Mouse (Mus musculus): ENCODE measurements around the gene Exoc4.
A peak's percentile ranks its signal among the peaks of the same experiment; 100 is the strongest.

The Exoc4 gene

DNA sequence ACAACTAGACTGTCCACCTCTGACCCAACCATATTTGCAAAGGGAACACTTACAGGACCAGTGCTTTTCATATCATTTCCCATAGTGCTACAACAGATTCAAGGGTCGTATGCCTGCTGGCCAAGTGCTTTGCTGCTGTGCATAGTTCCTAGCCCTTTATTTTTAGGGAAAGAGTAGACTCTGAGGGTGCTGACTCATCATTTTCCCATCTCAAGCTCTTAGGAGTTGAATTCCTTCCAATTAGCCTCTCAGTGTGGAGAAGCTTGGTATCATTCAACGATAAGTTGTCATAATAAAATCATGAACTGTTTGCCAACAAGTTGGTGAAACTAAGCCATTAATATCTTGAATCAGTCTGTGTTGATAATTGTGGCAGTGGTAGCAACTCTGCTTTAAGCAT is 388.3 kb downstream of the Exoc4 start:
- no peak for DNase-seq (ENCODE audit: low spot score)

DNA sequence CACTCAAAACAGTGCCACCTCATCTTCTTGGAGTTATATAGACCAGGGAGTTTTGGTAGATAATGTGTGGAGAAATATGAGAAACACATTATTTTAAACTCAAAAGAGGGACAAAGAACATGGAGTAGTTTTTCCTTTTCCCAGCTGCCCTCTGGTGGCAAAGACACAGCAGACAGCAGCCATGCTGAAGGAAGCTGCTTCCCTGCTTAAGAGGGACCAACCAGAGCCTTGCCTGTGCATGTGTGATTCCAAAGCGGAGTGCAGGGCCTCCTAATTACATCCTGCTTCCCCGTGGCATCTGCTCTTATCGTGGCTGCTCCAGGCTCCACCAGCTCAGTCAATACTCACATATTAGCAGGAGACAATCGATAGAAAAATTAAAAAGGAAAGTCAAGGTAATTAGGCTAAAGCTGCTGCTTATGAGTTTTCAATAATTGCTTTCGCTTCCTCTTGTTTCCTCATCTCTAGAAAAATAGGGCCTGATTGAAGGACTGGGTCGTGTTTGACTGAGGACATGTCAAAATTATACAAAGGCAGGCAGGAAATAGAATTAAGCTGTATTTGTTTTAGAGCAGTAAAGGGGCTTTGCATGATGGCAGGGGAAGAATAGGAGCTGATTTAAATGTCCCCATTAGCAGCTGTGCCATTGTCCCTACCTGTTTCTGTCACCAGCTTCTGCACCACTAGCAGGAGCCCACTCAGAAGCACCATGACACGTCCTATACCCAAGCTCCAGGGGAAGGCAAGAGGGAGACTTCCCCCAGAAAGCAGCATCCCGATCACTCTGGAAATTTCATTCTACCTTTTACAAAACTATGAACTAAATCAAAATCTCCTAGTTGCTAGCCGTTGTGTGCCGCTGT is 433.1 kb downstream of the Exoc4 start:
- peak; percentile 4 for DNase-seq (ENCODE audit: low spot score)

DNA sequence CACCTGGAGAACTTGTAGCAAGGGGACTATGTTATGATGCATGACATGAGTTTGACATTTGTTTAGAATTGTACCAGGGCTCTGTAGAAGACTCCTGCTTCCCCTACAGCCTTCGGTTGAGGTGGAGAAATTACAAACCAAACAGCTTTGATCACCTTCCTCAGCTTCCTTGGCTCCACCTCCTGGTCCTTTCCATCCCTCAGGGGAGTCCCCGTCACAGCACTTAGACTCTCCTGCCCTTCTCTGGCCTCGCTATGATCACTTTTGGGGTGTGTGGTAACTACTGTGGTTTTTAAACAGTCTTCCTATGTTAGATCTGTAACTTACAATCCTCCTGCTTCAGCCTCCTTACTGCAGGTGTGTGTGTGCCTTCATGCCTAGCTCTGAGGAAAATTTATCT is 434.6 kb downstream of the Exoc4 start:
- DNase-seq (ENCODE audit: low spot score) = no peak

DNA sequence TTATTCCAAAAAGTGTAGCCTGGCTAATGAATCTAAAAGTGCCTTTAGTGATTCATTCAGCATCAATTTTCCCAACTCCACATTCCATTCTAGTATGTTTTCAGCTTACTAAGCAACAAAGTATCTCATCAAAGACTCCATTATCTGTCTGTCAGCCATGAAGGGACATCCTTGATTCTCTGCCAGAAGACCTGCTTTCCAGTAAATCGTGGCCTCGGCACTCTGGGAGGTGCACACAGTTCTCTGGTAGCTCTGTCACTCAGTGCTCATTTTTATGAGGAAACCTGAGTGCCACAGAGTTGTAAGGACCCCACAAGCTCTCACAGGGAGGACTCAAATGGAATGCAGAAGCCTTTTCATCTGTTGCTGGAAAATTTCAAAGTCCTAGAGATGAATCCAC is 436.4 kb downstream of the Exoc4 start:
- no peak for DNase-seq (ENCODE audit: low spot score)

DNA sequence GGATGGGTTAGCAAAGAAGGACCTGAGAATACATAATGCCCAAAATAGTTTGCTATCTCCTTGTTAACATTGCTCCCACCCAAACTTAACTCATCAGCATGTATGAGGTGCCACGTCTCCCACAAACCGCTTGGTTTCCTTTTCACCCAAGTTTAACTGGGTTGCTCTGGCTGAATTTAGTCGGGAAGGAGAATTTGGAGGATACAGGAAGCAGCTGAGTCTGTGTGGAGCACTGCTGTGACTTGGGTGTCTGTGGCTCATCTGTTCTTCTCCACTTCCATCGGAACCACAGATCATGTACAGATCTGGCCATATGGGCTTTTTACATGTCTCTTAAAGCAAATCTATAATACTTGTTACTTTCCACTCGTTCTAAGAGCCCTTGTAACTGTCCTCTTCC is 441.7 kb downstream of the Exoc4 start:
- no peak for DNase-seq (ENCODE audit: low spot score)

DNA sequence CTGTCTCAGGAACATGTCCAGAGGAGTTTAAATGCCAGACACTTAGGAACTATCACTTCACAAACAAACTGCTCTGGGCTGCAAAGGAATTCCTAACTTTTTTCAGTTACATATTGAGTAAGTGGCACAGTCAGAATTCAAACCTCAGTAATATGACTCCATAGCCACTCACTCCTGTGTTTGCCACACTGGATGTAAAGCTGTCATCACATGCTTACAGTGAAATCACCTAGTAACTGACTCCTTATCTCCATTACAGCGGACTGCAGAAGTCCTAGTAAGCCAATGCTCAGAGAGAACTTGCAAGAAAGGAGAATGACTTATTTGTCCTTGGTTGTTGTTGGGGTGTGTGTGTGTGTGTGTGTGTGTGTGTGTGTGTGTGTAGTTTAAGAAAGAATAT is 448.1 kb downstream of the Exoc4 start:
- DNase-seq (ENCODE audit: low spot score) = no peak

DNA sequence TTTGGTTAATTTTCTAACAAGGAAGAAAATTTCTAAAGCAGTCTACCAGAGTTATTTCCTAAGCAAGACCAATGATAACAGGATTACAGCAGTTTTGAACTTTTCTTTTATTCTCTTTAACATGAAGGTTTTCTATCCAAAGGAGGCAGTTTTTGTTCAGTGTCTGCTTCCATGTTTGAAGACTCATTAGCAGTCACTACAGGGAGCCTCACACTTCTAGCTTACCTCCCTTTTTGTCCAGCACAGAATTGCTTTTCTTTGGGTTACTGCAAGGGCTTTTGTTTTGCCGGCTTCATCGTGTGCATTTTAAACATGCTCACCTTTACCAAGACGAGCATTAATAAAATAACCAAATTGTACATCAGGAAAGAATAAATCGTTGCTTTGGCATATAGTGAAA is 460.0 kb downstream of the Exoc4 start:
- no peak for DNase-seq (ENCODE audit: low spot score)

DNA sequence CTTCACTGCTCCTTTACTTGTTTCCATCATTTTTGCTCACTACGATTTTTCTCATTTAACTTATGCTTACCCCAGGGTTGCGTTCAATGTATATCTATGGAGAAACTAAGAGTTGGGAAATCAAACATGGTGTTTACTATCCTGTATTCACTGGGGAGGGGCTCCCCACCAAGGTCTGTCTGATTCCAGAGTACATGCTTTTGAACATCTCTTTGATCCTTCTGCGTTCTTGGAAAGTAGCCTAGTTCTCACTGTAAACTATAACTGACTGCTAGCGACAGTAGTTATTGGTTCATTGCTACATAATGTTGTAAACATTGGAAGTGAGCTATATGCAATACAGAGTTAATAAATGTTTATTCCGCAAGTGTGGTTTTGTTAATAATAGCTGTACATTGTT is 460.5 kb downstream of the Exoc4 start:
- DNase-seq (ENCODE audit: low spot score) = no peak

DNA sequence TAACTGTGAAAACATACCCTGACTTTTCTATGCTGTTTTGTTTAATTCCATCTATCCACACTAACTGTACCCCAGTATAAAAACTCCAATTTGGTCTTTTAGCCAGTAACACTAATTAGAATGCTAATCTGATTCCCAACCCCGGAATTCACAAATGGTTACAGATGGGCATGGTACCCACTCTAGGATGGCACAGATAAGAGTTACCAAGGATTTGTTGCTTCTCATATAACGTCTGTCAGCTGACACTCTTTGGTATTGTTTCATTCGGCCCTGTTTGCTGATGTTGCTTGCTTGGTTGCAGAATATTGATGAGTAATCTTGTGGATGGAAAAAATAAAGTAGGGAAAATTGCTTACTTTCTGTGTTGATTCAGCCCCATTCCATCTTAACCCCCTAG is 462.9 kb downstream of the Exoc4 start:
- DNase-seq (ENCODE audit: low spot score) = no peak

DNA sequence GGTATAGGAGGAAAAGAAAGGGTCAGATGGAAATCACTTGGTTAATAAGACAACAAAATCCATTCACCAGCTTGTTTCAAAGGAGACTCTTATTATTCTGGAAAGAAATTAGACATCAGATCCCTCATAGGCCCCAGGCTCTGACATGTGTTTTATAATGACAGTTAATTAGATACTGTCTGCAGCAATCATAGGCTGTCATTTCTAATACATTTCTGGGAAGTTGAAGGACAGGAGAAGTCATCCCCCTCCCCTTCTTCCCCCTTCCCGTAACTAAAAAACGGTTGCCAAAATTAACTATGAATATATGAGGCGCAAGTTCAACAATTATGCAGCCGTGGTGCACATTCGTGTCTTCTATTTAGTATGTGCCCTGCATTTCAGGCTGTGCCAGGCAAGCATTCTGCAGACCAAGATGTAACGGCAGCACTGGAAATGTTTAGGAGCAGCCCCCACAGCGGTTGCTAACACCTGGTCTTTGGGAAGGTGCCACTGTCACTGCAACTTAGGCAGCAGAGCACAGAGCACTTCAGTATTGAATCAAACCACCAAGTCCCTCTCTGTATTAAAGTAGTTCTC is 463.7 kb downstream of the Exoc4 start:
- DNase-seq (ENCODE audit: low spot score) = no peak

DNA sequence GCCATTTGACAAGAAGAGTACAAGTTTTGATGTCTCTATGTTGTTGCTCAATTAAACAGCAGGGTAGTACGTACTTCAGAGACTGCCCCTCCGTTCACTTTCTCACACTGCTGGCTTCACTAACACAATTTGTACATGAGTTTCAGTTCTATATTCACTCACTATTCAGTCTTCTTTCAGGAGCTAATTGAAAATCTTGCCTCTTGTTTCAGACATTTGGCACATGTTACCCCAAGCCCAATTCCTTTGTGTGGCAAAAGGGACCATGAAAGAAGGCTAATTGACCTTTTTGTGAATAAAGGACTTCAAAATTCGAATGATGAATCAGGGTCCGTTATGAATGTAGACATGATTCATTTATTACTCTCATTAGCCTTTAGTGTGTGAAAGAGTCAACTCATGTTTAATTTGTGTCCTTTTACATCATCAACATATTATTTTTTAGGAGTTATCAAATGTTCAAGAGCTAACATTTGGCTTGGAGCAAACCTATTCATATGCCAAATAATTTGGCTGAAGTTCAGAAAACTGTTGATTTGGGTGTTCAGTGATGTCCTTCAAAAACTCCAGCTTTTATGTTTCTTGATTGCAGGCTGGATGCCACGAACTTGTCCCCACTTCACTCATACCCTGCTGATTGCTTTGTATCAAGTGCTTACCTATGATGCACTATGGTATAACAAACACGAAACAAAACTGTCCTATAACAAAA is 467.5 kb downstream of the Exoc4 start:
- DNase-seq (ENCODE audit: low spot score) = no peak

DNA sequence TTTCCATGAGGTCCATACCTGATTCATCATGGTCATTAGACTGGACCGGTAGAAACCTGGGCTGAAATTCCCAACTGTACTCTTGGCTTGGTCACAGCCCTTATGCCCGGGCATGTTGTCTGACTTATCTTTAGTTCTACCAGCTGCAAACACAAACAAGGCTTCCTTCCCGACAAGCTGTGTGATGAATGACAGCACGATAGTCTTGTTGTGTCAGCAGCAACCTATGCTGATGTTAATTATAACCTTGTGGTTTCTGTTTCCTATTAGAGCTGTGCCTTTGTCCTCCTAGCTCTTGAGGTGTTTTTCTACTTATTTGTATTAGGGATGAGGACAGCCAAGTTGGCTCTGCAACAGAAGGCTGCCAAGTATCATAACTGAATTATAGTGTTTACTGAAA is 472.3 kb downstream of the Exoc4 start:
- DNase-seq (ENCODE audit: low spot score) = no peak

DNA sequence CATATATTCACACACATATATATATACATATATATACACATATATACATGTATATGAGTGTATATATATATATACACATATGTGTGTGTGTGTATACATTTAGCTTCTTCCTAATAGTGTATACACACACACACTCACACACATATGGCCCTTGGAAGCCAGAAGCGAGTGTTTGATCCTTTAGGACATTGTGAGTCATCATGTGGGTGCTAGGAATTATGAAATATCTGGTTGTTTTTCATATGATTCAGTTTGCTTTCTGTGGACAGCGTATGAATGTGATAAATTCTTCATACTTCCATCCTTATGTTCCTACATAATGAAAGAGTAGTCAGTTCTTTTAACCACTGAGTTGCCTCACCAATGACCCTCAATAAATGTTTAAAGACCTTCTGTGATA is 473.9 kb downstream of the Exoc4 start:
- no peak for DNase-seq (ENCODE audit: low spot score)

DNA sequence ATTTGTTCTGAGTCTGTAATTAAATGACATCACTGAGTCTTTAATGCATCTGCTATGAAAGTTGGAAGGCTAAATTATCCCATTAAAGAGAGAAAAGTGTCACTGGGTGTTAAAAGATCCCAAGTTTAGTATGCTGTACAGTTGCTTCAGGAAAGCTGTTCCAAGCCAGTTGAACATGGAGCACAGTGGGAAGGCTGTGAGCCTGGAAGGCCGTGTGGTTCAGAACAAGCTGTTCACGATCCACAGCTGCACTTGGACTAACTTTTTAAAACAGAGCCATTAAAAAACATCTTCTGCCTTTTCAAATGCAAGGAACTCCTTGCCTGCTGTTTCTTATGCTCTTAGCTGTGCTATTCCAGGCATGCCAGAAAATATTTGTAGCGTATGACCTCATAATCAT is 475.7 kb downstream of the Exoc4 start:
- no peak for DNase-seq (ENCODE audit: low spot score)

DNA sequence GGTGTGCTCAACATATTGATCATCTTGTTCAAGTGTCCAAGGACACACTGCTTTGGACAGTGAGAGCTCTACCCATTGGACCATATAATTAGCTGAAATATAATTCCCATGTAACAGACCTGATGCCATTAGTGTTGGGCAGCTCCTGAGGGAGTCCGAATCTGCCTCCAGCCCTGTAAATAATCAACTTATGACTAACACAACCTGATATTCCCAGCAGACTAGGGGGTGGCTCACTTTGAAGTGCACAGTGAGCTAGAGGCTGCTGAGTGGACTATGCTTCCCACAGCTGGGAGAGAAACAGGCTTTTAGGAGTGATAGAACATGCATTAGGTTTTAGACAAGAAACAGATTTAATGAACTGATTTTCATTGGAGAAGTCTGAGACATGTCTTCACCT is 478.4 kb downstream of the Exoc4 start:
- DNase-seq (ENCODE audit: low spot score) = no peak

DNA sequence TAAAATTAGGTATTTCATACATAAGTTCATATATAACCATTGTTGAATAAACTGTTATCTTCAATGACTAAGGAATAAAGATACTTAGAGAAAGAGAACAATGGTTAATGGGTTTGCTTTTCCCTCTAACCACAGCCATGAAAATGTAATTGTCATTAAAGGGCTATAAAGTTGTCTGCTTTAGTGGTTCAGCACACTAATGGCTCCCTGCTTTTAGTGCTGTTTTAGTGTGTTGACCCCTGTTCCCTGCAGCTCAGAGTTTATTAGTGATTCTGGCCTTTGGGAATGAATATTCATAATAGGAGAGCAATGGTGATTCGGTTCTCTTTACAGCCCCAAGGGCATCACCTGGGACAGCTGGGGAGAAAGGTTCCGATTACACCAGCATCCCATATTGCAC is 483.3 kb downstream of the Exoc4 start:
- no peak for DNase-seq (ENCODE audit: low spot score)

DNA sequence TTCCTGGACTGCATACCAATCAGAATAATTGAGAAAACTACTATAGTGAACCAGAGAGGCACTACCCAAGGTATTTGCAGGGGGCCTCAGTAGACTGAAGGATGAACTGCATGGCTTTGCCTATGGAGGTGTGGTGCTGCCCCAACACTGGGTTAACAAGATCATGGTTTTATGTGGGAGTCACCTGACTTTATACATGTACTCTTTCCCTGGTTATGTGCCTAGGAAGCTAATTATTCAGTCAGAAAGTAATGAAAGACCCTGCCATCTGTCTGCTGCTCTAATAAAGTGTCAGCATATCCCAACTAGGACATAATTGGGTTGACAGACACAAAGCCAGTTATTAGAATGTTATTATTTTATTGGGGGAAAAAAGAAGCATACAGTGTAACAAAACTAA is 484.7 kb downstream of the Exoc4 start:
- DNase-seq (ENCODE audit: low spot score) = no peak

DNA sequence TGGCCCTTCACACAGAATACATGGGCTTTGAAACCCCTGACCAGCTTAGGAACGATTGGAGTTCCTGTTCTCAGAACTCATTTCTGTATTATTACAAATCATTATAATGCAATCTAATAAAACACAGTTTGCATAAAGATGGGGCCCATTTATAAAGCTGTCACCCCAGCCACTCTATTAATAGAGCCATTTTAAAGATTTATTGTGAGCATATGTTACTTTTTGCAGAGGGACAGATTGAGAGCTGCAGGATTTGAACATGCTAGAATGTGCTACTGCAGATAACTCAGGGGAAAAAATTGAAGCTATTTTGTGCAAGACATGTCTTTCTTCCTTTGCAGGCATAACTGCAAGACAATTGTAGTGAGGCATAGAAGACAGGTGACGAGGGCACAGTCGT is 485.1 kb downstream of the Exoc4 start:
- DNase-seq (ENCODE audit: low spot score) = no peak

DNA sequence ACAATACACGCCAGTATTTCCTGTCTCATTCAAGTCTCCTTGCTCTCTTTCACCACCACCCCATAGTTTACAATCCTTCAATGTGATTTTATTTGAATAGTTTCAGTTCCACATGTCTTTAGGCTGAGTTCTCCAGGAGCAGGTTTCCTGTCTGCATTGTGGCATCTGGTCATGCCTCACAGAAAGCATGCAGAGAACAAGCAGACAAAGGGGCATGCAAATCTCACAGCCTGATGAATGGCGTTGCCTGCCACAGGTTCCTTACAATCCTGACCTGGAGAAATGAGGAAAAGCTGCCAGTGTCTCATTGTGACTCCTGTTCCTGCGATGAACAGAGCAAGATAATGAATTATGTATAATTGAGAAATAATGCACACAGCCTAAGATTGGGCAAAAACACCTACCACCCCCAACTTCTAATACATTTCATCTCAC is 490.0 kb downstream of the Exoc4 start:
- no peak for DNase-seq (ENCODE audit: low spot score)

DNA sequence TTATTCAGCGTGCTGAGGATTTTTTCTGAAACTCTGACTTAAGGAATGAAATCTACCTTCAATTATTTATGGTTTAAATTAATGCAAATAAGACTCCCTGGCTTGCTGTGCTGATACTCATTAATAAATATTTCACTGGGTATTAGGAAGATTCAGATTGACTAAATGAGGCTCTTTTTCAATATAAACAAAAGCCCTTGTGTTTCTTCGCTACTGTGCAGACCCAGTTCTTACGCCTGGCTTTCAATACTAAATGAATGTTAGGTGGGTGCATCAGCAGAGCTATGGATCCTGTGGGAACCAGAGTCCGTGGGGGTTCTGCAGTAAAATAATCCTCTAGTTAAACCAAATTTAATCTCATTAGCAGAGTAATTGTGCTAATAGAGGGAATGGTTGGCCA is 490.4 kb downstream of the Exoc4 start:
- DNase-seq (ENCODE audit: low spot score) = no peak

DNA sequence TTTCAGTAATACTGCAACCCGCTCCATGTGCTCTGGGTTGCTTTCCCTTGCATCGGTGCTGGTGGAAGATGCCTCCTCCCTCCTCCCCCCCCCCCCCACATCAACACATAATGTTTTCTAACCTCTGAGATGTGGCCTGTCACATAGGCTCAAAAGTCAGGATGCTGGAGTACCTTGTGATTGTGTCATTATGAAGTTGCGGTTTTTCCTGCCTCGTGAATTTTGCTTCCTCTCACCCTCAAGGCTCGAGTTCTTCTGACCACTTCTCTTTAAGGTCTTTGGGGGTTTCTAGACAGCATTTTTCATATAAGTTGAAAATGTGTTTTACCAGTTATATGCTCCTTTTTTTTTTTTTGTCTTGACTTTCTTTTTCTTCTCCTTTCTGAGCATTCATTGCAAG is 507.1 kb downstream of the Exoc4 start:
- no peak for DNase-seq (ENCODE audit: low spot score)

DNA sequence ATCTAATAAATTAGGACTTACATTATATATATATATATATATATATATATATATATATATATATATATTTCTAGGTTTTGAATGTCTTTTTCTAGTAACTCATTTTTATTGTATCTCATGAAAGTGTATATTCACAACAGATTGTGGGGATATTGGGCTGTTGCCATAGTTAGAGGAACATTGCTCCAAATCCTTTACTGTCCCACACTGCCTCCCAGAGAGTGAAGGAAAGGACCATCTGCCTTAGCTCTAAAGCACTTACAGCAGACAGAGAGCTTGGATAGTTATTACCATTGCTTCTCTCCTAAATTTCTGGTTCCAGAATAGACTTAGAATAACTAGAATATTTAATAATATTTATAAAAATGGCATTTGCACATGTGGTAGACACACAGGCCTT is 512.7 kb downstream of the Exoc4 start:
- DNase-seq (ENCODE audit: low spot score) = no peak

DNA sequence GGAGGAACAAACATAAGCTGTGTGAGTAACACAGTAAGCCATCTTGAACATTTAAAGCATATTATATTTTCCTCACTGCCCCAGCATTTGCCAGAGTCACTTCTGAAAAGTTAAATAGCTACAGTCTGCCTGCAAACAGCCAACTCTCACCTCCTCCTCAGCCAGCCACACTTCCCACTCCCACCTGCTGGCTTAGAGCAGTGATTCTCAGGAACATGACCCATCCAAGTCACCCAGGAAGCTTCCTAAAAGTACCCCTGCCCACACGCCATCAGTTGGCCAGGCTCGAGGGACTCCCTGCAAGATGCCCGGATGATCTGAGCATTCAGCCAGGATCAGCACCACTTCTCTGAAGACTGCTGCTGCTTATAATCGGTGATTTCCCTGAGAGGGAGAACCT is 514.4 kb downstream of the Exoc4 start:
- no peak for DNase-seq (ENCODE audit: low spot score)

Data from ovary, postnatal 14 days (tissue).